Mouse (Mus musculus) heart, postnatal 0 days (tissue): ENCODE measurements around the gene Susd6. TPM values are rescaled to one million over a fixed set of nuclear protein-coding genes. Genes with fewer than 3 reads are reported as not detected.
"Not testable (repeated sequence)": the region's sequence is repeated elsewhere in the genome, so short reads cannot be mapped to it uniquely, and the experiment has no call there.

Experiments
- ATAC-seq: fragments of 200-750 bp; cut with Nextera tagmentation; 2 replicates; pipeline ENCODE4 v1.8.0; 2017; ENCODE audit warnings: low read depth, moderate number of reproducible peaks, moderate library complexity; ENCODE audit not compliant: insufficient read depth
- DNase-seq: peaks from one replicate; pipeline ENCODE4 v3.0.0-alpha.2; 2016; ENCODE audit warnings: low spot score
- H3K27ac ChIP-seq: fragments of 300-500 bp; sonication (generic); 2 replicates; pipeline ENCODE4 v1.5.1; 2014; ENCODE audit warnings: low read depth, mild to moderate bottlenecking
- H3K27me3 ChIP-seq: fragments of 300-500 bp; sonication (generic); 2 replicates; pipeline ENCODE4 v1.6.1; 2014; ENCODE audit warnings: low read length, mixed read lengths; ENCODE audit not compliant: control insufficient read depth, insufficient read depth
- H3K36me3 ChIP-seq: fragments of 300-500 bp; sonication (generic); replicated peaks from 2 replicates; pipeline ENCODE4 v1.6.1; 2014; ENCODE audit warnings: low read length, mixed read lengths; ENCODE audit not compliant: control insufficient read depth, insufficient read depth
- H3K4me1 ChIP-seq: fragments of 300-500 bp; sonication (generic); 2 replicates; pipeline ENCODE4 v1.6.1; 2014; ENCODE audit warnings: antibody characterized with exemption; ENCODE audit not compliant: control insufficient read depth, insufficient read depth
- H3K4me2 ChIP-seq: fragments of 300-500 bp; sonication (generic); 2 replicates; pipeline ENCODE4 v1.6.1; 2014; ENCODE audit warnings: low read depth, mild to moderate bottlenecking, low read length, moderate library complexity
- H3K4me3 ChIP-seq: fragments of 300-500 bp; sonication (generic); 2 replicates; pipeline ENCODE4 v1.5.1; 2014; ENCODE audit warnings: low read depth, low read length
- H3K9ac ChIP-seq: fragments of 300-500 bp; sonication (generic); replicated peaks from 2 replicates; pipeline ENCODE4 v1.6.1; 2014; ENCODE audit warnings: low read depth, low read length, mixed read lengths
- H3K9me3 ChIP-seq: fragments of 300-500 bp; sonication (generic); replicated peaks from 2 replicates; pipeline ENCODE4 v1.6.1; 2016; ENCODE audit warnings: low read length; ENCODE audit not compliant: control insufficient read depth
- CTCF ChIP-seq: IDR thresholded peaks from 2 replicates; pipeline ENCODE4 v1.5.1; 2016; ENCODE audit warnings: antibody characterized with exemption, control low read depth, low read depth
- EP300 ChIP-seq: IDR thresholded peaks from 2 replicates; pipeline ENCODE4 v1.6.1; 2016; ENCODE audit warnings: antibody characterized with exemption, low read depth
- WGBS: fragments of 180-500 bp; shearing (Covaris S2); extraction: QIAGEN DNeasy Blood & Tissue Kit; methylation state at CpG from one replicate; pipeline ENCODE4 v1.1.7; 2014; 5-methylcytosine and 5-hydroxymethylcytosine counted together
- polyA plus RNA-seq: library from polyadenylated mRNA; unstranded; fragments of >200 nt; fragmentation: Nextera tagmentation; extraction: Ambion mirVana; gene quantifications from 2 replicates; pipeline ENCODE4 v1.2.1, GENCODE M21; 2015
- total RNA-seq: library from RNA; depleted of rRNA; stranded (reverse); fragments of >200 nt; gene quantifications from 2 replicates; pipeline ENCODE4 v1.2.3, GENCODE M21; 2014; ENCODE audit warnings: low replicate concordance

The Susd6 gene
- total and polyA plus RNA-seq, 2 experiments from 2014 or later: 15.4 to 50.6 TPM

- no peaks in the 10 kb centered on the region for H3K27me3 ChIP-seq
- no peaks in the 10 kb centered on the region for H3K36me3 ChIP-seq
- no peaks in the 10 kb centered on the region for H3K9me3 ChIP-seq
- H3K9ac ChIP-seq: no peak overlapping the region; the same call in 1 of the 2 replicates
- H3K4me1 ChIP-seq: peaks cover 85% of the 10 kb centered on the region
- no peak overlapping the region for H3K4me3 ChIP-seq
- 39% methylated on average over 3 of the region's 3 CpGs for WGBS
- ATAC-seq (no peak), DNase-seq (no peak)
- H3K27ac ChIP-seq: peak overlapping the region; percentile 70
- no peak for TF ChIP-seq CTCF
- no peak for TF ChIP-seq EP300
- H3K4me2 ChIP-seq: no peak overlapping the region
Observed at GRCm38 (mm10) chr12:80815893-80816292, 25.6 kb downstream of the Susd6 start.

- H3K4me1 ChIP-seq: peaks cover 85% of the 10 kb centered on the region
- WGBS: 57% methylated on average over 1 of the region's 1 CpGs
- no peaks in the 10 kb centered on the region for H3K36me3 ChIP-seq
- no peak overlapping the region for H3K4me2 ChIP-seq
- H3K27me3 ChIP-seq: no peaks in the 10 kb centered on the region
- no peak overlapping the region for H3K9ac ChIP-seq
- TF ChIP-seq CTCF (no peak), EP300 (no peak)
- H3K27ac ChIP-seq: peak overlapping the region; percentile 70
- no peaks in the 10 kb centered on the region for H3K9me3 ChIP-seq
- DNase-seq (no peak), ATAC-seq (no peak)
- H3K4me3 ChIP-seq: no peak overlapping the region
Observed at GRCm38 (mm10) chr12:80816380-80817086, 26.2 kb downstream of the Susd6 start.

- no peaks in the 10 kb centered on the region for H3K9me3 ChIP-seq
- DNase-seq (no peak), ATAC-seq (no peak)
- peaks cover 85% of the 10 kb centered on the region for H3K4me1 ChIP-seq
- H3K27me3 ChIP-seq: no peaks in the 10 kb centered on the region
- no peak for TF ChIP-seq EP300
- no peak for TF ChIP-seq CTCF
- H3K9ac ChIP-seq: no peak overlapping the region
- no peak overlapping the region for H3K4me2 ChIP-seq
- H3K27ac ChIP-seq: peak overlapping the region; percentile 70
- no peak overlapping the region for H3K4me3 ChIP-seq
- no peaks in the 10 kb centered on the region for H3K36me3 ChIP-seq
Observed at GRCm38 (mm10) chr12:80817697-80818235, 27.5 kb downstream of the Susd6 start.

GRCm38 (mm10) chr12:80819020-80819419, 28.7 kb downstream of the Susd6 start:
- WGBS: 28% methylated on average over 2 of the region's 2 CpGs
- not testable (repeated sequence) for H3K27me3 ChIP-seq, ATAC-seq, H3K4me2 ChIP-seq, DNase-seq, H3K4me3 ChIP-seq, H3K9ac ChIP-seq, H3K36me3 ChIP-seq, H3K9me3 ChIP-seq
- Histone ChIP-seq H3K4me1 (peaks cover 78% of the 10 kb centered on the region), H3K27ac (peak overlapping the region; percentile 66)

- DNase-seq (peak; percentile 69), ATAC-seq (peak; percentile 80; the same call in 1 of the 2 replicates)
- 37% methylated on average over 4 of the region's 4 CpGs for WGBS
- H3K27ac ChIP-seq: peak overlapping the region; percentile 80
- peaks cover 70% of the 10 kb centered on the region for H3K4me1 ChIP-seq
- H3K27me3 ChIP-seq: no peaks in the 10 kb centered on the region
- H3K36me3 ChIP-seq: no peaks in the 10 kb centered on the region
- no peak for TF ChIP-seq CTCF
- 0 out of 2 replicates have a peak, but pooled peaks have one; percentile 69 for TF ChIP-seq EP300
- H3K4me3 ChIP-seq: no peak overlapping the region
- no peak overlapping the region for H3K9ac ChIP-seq
- H3K9me3 ChIP-seq: no peaks in the 10 kb centered on the region
- H3K4me2 ChIP-seq: no peak overlapping the region
Observed at GRCm38 (mm10) chr12:80821312-80822007, 31.1 kb downstream of the Susd6 start.
